Comparison of ENCODE assay signal across 9 mouse cellular contexts in genomic region chr1:119033450-119034162, GRCm38 (mm10). TPM values are rescaled to one million over a fixed set of nuclear protein-coding genes. Genes with fewer than 3 reads are reported as not detected.
DNase-seq lines count a peak whose midpoint lies in the region; ATAC-seq and TF ChIP-seq lines count a peak whose summit lies in the region.
"Had no signal": no experiment of that assay in that cellular context is flagged by ENCODE, and none has a peak within 500 bp of the region (broad histone marks: within the 10 kb centered on the region; RNA-seq: fewer than 3 reads in every experiment).

No protein-coding gene starts in this region.

- peak; percentile 18 for DNase-seq in kidney, adult 2 months
- DNase-seq in kidney, adult 8-10 months, result no peak
- DNase-seq in embryo, embryonic 11.5 days (ENCODE audit: low read depth, low spot score), result peak; percentile 67
- peak; percentile 81 for DNase-seq in gastrocnemius, postnatal 25 days
- DNase-seq in midbrain, postnatal 0 days (ENCODE audit: low spot score), result peak; percentile 84
- DNase-seq in urinary bladder, postnatal 4 days (ENCODE audit: low spot score in 2 of 2), result peak; percentile 80 to 82

- TF ChIP-seq CTCF in kidney, adult 2 months (conservative IDR thresholded peaks at IDR 0.05; ENCODE audit: insufficient read depth, insufficient read length, low read depth, low read length), result no peak
- TF ChIP-seq CTCF in midbrain, postnatal 0 days (IDR thresholded peaks at IDR 0.05), result no peak

- TF ChIP-seq POLR2A in kidney, adult 2 months (IDR thresholded peaks at IDR 0.05; ENCODE audit: low read depth, low read length), result no peak

- H3K9me3 ChIP-seq in hindbrain, embryonic 16.5 days (ENCODE audit: control insufficient read depth, low read length), result no peaks in the 10 kb centered on the region
- H3K9me3 ChIP-seq in limb, embryonic 15.5 days, result no peaks in the 10 kb centered on the region
- no peaks in the 10 kb centered on the region for H3K9me3 ChIP-seq in midbrain, postnatal 0 days (ENCODE audit: low read length)

- no peak overlapping the region for H3K27ac ChIP-seq in kidney, adult 2 months (ENCODE audit: insufficient read depth, low read depth, low read length)
- peak overlapping the region; percentile 85 for H3K27ac ChIP-seq in hindbrain, embryonic 16.5 days (ENCODE audit: low read depth, low read length)
- peak overlapping the region; percentile 94 for H3K27ac ChIP-seq in limb, embryonic 15.5 days
- peak overlapping the region; percentile 73 for H3K27ac ChIP-seq in midbrain, postnatal 0 days (ENCODE audit: low read depth, low read length)

- ATAC-seq in hindbrain, embryonic 16.5 days, result peak; percentile 95
- peak; percentile 88 for ATAC-seq in limb, embryonic 15.5 days (ENCODE audit: insufficient number of reproducible peaks, low FRiP score, low TSS enrichment, low read depth)
- peak; percentile 87 for ATAC-seq in midbrain, postnatal 0 days (ENCODE audit: low FRiP score)

- H3K4me3 ChIP-seq in kidney, adult 2 months (ENCODE audit: insufficient read depth, low read depth, low read length), result no peak overlapping the region
- no peak overlapping the region for H3K4me3 ChIP-seq in hindbrain, embryonic 16.5 days (ENCODE audit: low read length)
- 0 out of 2 replicates have a peak overlapping the region, but pooled peaks have one; percentile 3 for H3K4me3 ChIP-seq in limb, embryonic 15.5 days
- H3K4me3 ChIP-seq in midbrain, postnatal 0 days (ENCODE audit: low read depth, low read length), result no peak overlapping the region

- H3K27me3 ChIP-seq in kidney, adult 2 months (replicated peaks; ENCODE audit: control insufficient read depth, insufficient read depth, low read length), result no peaks in the 10 kb centered on the region
- no peaks in the 10 kb centered on the region for H3K27me3 ChIP-seq in hindbrain, embryonic 16.5 days (replicated peaks; ENCODE audit: control insufficient read depth, insufficient read depth, low read length)
- no peaks in the 10 kb centered on the region for H3K27me3 ChIP-seq in limb, embryonic 15.5 days
- H3K27me3 ChIP-seq in midbrain, postnatal 0 days (ENCODE audit: insufficient read depth, low read length), result no peaks in the 10 kb centered on the region

- H3K4me2 ChIP-seq in hindbrain, embryonic 16.5 days (ENCODE audit: low read length), result 0 out of 2 replicates have a peak overlapping the region, but pooled peaks have one; percentile 9
- peak overlapping the region; percentile 30 for H3K4me2 ChIP-seq in limb, embryonic 15.5 days
- H3K4me2 ChIP-seq in midbrain, postnatal 0 days (ENCODE audit: low read depth, low read length, poor library complexity, severe bottlenecking), result no peak overlapping the region

- H3K36me3 ChIP-seq in kidney, adult 2 months (ENCODE audit: control insufficient read depth, insufficient read depth, low read length), result no peaks in the 10 kb centered on the region
- H3K36me3 ChIP-seq in hindbrain, embryonic 16.5 days (ENCODE audit: control insufficient read depth, insufficient read depth, low read length), result no peaks in the 10 kb centered on the region
- peaks cover 5% of the 10 kb centered on the region; the same call in 1 of the 2 replicates for H3K36me3 ChIP-seq in limb, embryonic 15.5 days
- no peaks in the 10 kb centered on the region for H3K36me3 ChIP-seq in midbrain, postnatal 0 days (ENCODE audit: insufficient read depth, low read length)

- peak overlapping the region; percentile 39; the same call in 1 of the 2 replicates for H3K9ac ChIP-seq in hindbrain, embryonic 16.5 days (ENCODE audit: low read depth, low read length)
- no peak overlapping the region for H3K9ac ChIP-seq in limb, embryonic 15.5 days
- H3K9ac ChIP-seq in midbrain, postnatal 0 days (replicated peaks; ENCODE audit: low read length, poor library complexity, severe bottlenecking), result peak overlapping the region; percentile 44

- 74% methylated on average over 3 of the region's 3 CpGs for WGBS in kidney, adult 2 months
- 35% methylated on average over 3 of the region's 3 CpGs for WGBS in hindbrain, embryonic 16.5 days
- 43% methylated on average over 3 of the region's 3 CpGs for WGBS in limb, embryonic 15.5 days
- WGBS in midbrain, postnatal 0 days, result 53% methylated on average over 3 of the region's 3 CpGs

- H3K4me1 ChIP-seq in kidney, adult 2 months (ENCODE audit: control insufficient read depth, insufficient read depth, low read length), result no peaks in the 10 kb centered on the region
- H3K4me1 ChIP-seq in hindbrain, embryonic 16.5 days (ENCODE audit: control insufficient read depth, insufficient read depth, low read depth, low read length), result peaks cover 14% of the 10 kb centered on the region
- peaks cover 66% of the 10 kb centered on the region for H3K4me1 ChIP-seq in limb, embryonic 15.5 days
- H3K4me1 ChIP-seq in midbrain, postnatal 0 days (ENCODE audit: insufficient read depth, low read length), result no peaks in the 10 kb centered on the region

RNA-seq across cellular contexts. Expression of gene Gli2, which starts 19.8 kb away (rescaled TPM):
- polyA plus RNA-seq in kidney, adult 2 months (2012; rRNA removed), result 0.44 and 0.52 TPM in 2 replicates
- 1 to 10 TPM; 1.4 to 1.5 TPM for total RNA-seq in gastrocnemius, postnatal 25 days (2021)
- 1.8 and 2.1 TPM in 2 replicates for polyA plus RNA-seq in hindbrain, embryonic 16.5 days (2015; fragmentation: Nextera tagmentation; extraction: Ambion mirVana)
- polyA plus RNA-seq in limb, embryonic 15.5 days (2015; fragmentation: Nextera tagmentation; extraction: Ambion mirVana), result 14.5 and 15.7 TPM in 2 replicates
- total RNA-seq in midbrain, postnatal 0 days (2014; rRNA removed), result 3.3 and 4.7 TPM in 2 replicates
- polyA plus RNA-seq in midbrain, postnatal 0 days (2015; fragmentation: Nextera tagmentation; extraction: Ambion mirVana), result 0.77 and 0.84 TPM in 2 replicates
- total RNA-seq: liver, adult 2 months had no signal

Comparison
In these comparisons a context has a peak if more than half of its experiments do, and no peak if none do; other contexts are left out.
1. DNase-seq: peak in kidney, adult 2 months (single experiment), embryo, embryonic 11.5 days (single experiment), gastrocnemius, postnatal 25 days (single experiment), midbrain, postnatal 0 days (single experiment) and urinary bladder, postnatal 4 days (2 of 2); none in kidney, adult 8-10 months (0 of 2).
2. Peak in every context shown above with its lines, with median percentiles within 50 percentile points of each other: ATAC-seq.